In genomic region chr6:23522556-23522955, GRCm38 (mm10) we compare ENCODE assay signal across 20 mouse cellular contexts.
DNase-seq lines count a peak whose midpoint lies in the region; ATAC-seq and TF ChIP-seq lines count a peak whose summit lies in the region.
"Had no signal": no experiment of that assay in that cellular context is flagged by ENCODE, and none has a peak within 500 bp of the region (broad histone marks: within the 10 kb centered on the region; RNA-seq: fewer than 3 reads in every experiment).

No protein-coding gene starts in this region.

- H3K27ac ChIP-seq in kidney, adult 2 months (ENCODE audit: insufficient read depth, low read depth, low read length): no peak overlapping the region
- H3K27ac ChIP-seq: embryonic facial prominence, embryonic 12.5 days; forebrain, embryonic 15.5 days; heart, adult 2 months; heart, embryonic 15.5 days; hindbrain, embryonic 10.5 days; hindbrain, embryonic 15.5 days had no signal

- WGBS in kidney, adult 2 months: 93% methylated on average over 5 of the region's 5 CpGs

- TF ChIP-seq CTCF in kidney, adult 2 months (conservative IDR thresholded peaks at IDR 0.05; ENCODE audit: insufficient read depth, insufficient read length, low read depth, low read length): no peak

- ATAC-seq in cerebellum, adult (ENCODE audit: insufficient number of reproducible peaks, low FRiP score, low TSS enrichment): no peak; the same call in 1 of the 2 replicates
- no peak for ATAC-seq in monocyte, adult 5-6 weeks (replicated peaks; ENCODE audit: insufficient number of reproducible peaks, low FRiP score, low TSS enrichment, poor library complexity, severe bottlenecking)
- ATAC-seq: CD4-positive, CD25-positive, alpha-beta regulatory T cell, adult 4 months; forebrain, embryonic 15.5 days; intestine, embryonic 16.5 days had no signal

- no peaks in the 10 kb centered on the region for H3K36me3 ChIP-seq in kidney, adult 2 months (ENCODE audit: control insufficient read depth, insufficient read depth, low read length)
- H3K36me3 ChIP-seq: embryonic facial prominence, embryonic 12.5 days; forebrain, embryonic 15.5 days; G1E; heart, embryonic 15.5 days; hindbrain, embryonic 10.5 days; hindbrain, embryonic 15.5 days had no signal

- DNase-seq in cerebellum, adult 11 months: peak; percentile 56
- peak; percentile 64 to 66 for DNase-seq in cerebellum, adult 18-20 months
- DNase-seq in cerebellum, adult 9-11 months: peak; percentile 80
- DNase-seq in cerebellum, postnatal 36 days: peak; percentile 55 to 59
- no peak for DNase-seq in kidney, adult 2 months
- DNase-seq: adrenal gland, postnatal 10 days; B cell, adult 2 months; gastrocnemius, postnatal 10 days; heart, adult 2 months; heart, postnatal 14 days had no signal

- no peaks in the 10 kb centered on the region for H3K4me1 ChIP-seq in kidney, adult 2 months (ENCODE audit: control insufficient read depth, insufficient read depth, low read length)
- H3K4me1 ChIP-seq: embryonic facial prominence, embryonic 12.5 days; forebrain, embryonic 15.5 days; heart, embryonic 15.5 days; hindbrain, embryonic 10.5 days; hindbrain, embryonic 15.5 days had no signal

- H3K4me3 ChIP-seq in kidney, adult 2 months (ENCODE audit: insufficient read depth, low read depth, low read length): no peak overlapping the region
- H3K4me3 ChIP-seq: embryonic facial prominence, embryonic 12.5 days; forebrain, embryonic 15.5 days; heart, adult 2 months; heart, embryonic 15.5 days; hindbrain, embryonic 10.5 days; hindbrain, embryonic 15.5 days had no signal

- H3K27me3 ChIP-seq in kidney, adult 2 months (replicated peaks; ENCODE audit: control insufficient read depth, insufficient read depth, low read length): no peaks in the 10 kb centered on the region
- H3K27me3 ChIP-seq: embryonic facial prominence, embryonic 12.5 days; forebrain, embryonic 15.5 days; heart, embryonic 15.5 days; hindbrain, embryonic 15.5 days had no signal

- no peak for TF ChIP-seq POLR2A in kidney, adult 2 months (IDR thresholded peaks at IDR 0.05; ENCODE audit: low read depth, low read length)
